Mouse (Mus musculus) spleen, adult 2 months (tissue): ENCODE data around the gene Impdh1. TPM values are rescaled to one million over a fixed set of nuclear protein-coding genes. Genes with fewer than 3 reads are reported as not detected.

Experiments
- DNase-seq, 2 experiments: peaks; one replicate each; pipeline versions ENCODE4 v3.0.0 to v3.0.0-alpha.2; 2012 to 2021; ENCODE audit warnings: low spot score in 2 of 2, low read depth in 1 of 2
- H3K27ac ChIP-seq: fragments of 200-500 bp; 2 replicates; pipeline ENCODE4 v1.5.1; 2012; ENCODE audit warnings: low read length, inconsistent platforms; ENCODE audit not compliant: insufficient read depth
- H3K27me3 ChIP-seq: fragments of 200-500 bp; 2 replicates; pipeline ENCODE4 v1.6.1; 2012; ENCODE audit warnings: mild to moderate bottlenecking, moderate library complexity, low read length, inconsistent platforms; ENCODE audit not compliant: control insufficient read depth, insufficient read depth
- H3K36me3 ChIP-seq: fragments of 200-500 bp; 2 replicates; pipeline ENCODE4 v1.6.1; 2012; ENCODE audit warnings: mild to moderate bottlenecking, low read length, inconsistent platforms; ENCODE audit not compliant: control insufficient read depth, insufficient read depth
- H3K4me1 ChIP-seq: fragments of 200-500 bp; 2 replicates; pipeline ENCODE4 v1.6.1; 2011; ENCODE audit warnings: inconsistent platforms; ENCODE audit not compliant: control insufficient read depth, insufficient read depth, insufficient read length
- H3K4me3 ChIP-seq: fragments of 200-500 bp; 2 replicates; pipeline ENCODE4 v1.5.1; 2011; ENCODE audit warnings: mild to moderate bottlenecking, inconsistent platforms; ENCODE audit not compliant: insufficient read depth, insufficient read length; ENCODE audit errors: extremely low read depth
- CTCF ChIP-seq: fragments of 200-500 bp; IDR thresholded peaks from 2 replicates; pipeline ENCODE4 v1.5.1; 2011; ENCODE audit warnings: mild to moderate bottlenecking, inconsistent platforms; ENCODE audit not compliant: insufficient read depth, insufficient read length, insufficient replicate concordance; ENCODE audit errors: extremely low read depth
- POLR2A ChIP-seq: fragments of 200-500 bp; IDR thresholded peaks from 2 replicates; pipeline ENCODE4 v1.6.1; 2011; ENCODE audit warnings: low read depth, low read length, inconsistent platforms
- WGBS: fragments of 180-500 bp; shearing (Covaris S2); methylation state at CpG from one replicate; pipeline ENCODE4 v1.1.7; 2018; 5-methylcytosine and 5-hydroxymethylcytosine counted together
- polyA plus RNA-seq: library from polyadenylated mRNA; depleted of rRNA; stranded (reverse); fragments of >200 nt; gene quantifications from 2 replicates; pipeline ENCODE4 v1.2.3, GENCODE M21; 2012; rRNA removed

Impdh1 gene
- polyA plus RNA-seq, 1 experiment = 40.7 TPM

DNA sequence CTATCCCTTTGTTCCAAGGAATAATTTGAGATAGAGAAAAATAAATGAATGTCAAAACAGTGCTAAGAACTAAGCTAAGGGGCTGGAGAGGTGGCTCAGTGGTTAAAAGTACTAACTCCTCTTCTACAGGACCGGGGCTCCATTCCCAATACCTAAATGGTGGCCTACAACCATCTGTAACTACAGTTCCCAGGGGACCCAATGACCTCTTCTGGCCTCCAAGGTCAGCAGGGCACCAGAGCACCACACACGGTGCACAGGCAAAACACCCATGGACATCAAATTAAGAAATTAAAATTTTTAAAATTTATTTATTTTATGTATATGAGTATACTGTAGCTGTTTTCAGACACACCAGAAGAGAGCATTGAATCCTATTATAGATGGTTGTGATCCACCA is 55.4 kb downstream of the Impdh1 start:
- TF ChIP-seq POLR2A (no peak), CTCF (no peak)
- 88% methylated on average over 2 of the region's 2 CpGs for whole genome bisulfite sequencing
- DNase-seq = no peak

GRCm38 (mm10) chr6:29156326-29156725 is 59.8 kb downstream of the Impdh1 start:
- 94% methylated on average over 5 of the region's 5 CpGs for WGBS
- Histone ChIP-seq H3K4me1 (no peaks in the 10 kb centered on the region), H3K27me3 (no peaks in the 10 kb centered on the region), H3K4me3 (no peak overlapping the region), H3K36me3 (peaks cover 40% of the 10 kb centered on the region), H3K27ac (no peak overlapping the region)
- no peak for DNase-seq
- TF ChIP-seq CTCF = no peak
- no peak for TF ChIP-seq POLR2A

More for the DNA sequence above, 55.4 kb downstream of the Impdh1 start:
- peaks cover 21% of the 10 kb centered on the region for H3K36me3 ChIP-seq
- no peak overlapping the region for H3K27ac ChIP-seq
- no peaks in the 10 kb centered on the region; the same call in 1 of the 2 replicates for H3K4me1 ChIP-seq
- H3K27me3 ChIP-seq = no peaks in the 10 kb centered on the region
- no peak overlapping the region for H3K4me3 ChIP-seq

Other genes with a start within 250 kb of the Impdh1 start
- gene Lep, start 156.1 kb downstream of the Impdh1 start, polyA plus RNA-seq = 0.22 and 0.36 TPM in 2 replicates
- 3.6 and 4.2 TPM in 2 replicates for gene Rbm28, start 51.4 kb downstream of the Impdh1 start, polyA plus RNA-seq
- 0.20 and 0.25 TPM in 2 replicates for gene Prrt4, start 36.8 kb downstream of the Impdh1 start, polyA plus RNA-seq
- 11.3 and 12.9 TPM in 2 replicates for gene Hilpda, start 56.1 kb upstream of the Impdh1 start, polyA plus RNA-seq
- gene Fam71f2, start 63.2 kb upstream of the Impdh1 start, polyA plus RNA-seq = 0.40 and 0.82 TPM in 2 replicates
- not detected in 2 replicates for gene Fam71f1, start 102.8 kb upstream of the Impdh1 start, polyA plus RNA-seq
- gene Calu, start 131.7 kb upstream of the Impdh1 start, polyA plus RNA-seq = 12.2 and 14.9 TPM in 2 replicates
- gene Opn1sw, start 172.1 kb upstream of the Impdh1 start, polyA plus RNA-seq = not detected in 2 replicates
- gene Ccdc136, start 179.9 kb upstream of the Impdh1 start, polyA plus RNA-seq = 0.05 and 0.23 TPM in 2 replicates
- gene Flnc, start 216.9 kb upstream of the Impdh1 start, polyA plus RNA-seq = 0.32 and 0.38 TPM in 2 replicates